Mouse (Mus musculus) heart, embryonic 16.5 days (tissue): ENCODE results near the gene Aldh3a1. TPM values are rescaled to one million over a fixed set of nuclear protein-coding genes. Genes with fewer than 3 reads are reported as not detected.

Experiments used
- ATAC-seq: fragments of 200-750 bp; cut with Nextera tagmentation; replicated peaks from 2 replicates; pipeline ENCODE4 v1.8.0; 2017; ENCODE audit warnings: moderate number of reproducible peaks; ENCODE audit not compliant: insufficient read depth, low FRiP score; ENCODE audit errors: extremely low read depth
- H3K27ac ChIP-seq: fragments of 300-500 bp; sonication (generic); 2 replicates; pipeline ENCODE4 v1.5.1; 2014; ENCODE audit warnings: mild to moderate bottlenecking, low read length, control low read depth, moderate library complexity
- H3K27me3 ChIP-seq: fragments of 300-500 bp; sonication (generic); 2 replicates; pipeline ENCODE4 v1.6.1; 2014; ENCODE audit warnings: low read length, mixed read lengths; ENCODE audit not compliant: control insufficient read depth, insufficient read depth
- H3K36me3 ChIP-seq: fragments of 300-500 bp; sonication (generic); 2 replicates; pipeline ENCODE4 v1.6.1; 2014; ENCODE audit not compliant: control insufficient read depth, insufficient read depth
- H3K4me1 ChIP-seq: fragments of 300-500 bp; sonication (generic); 2 replicates; pipeline ENCODE4 v1.6.1; 2014; ENCODE audit warnings: low read length, mixed read lengths; ENCODE audit not compliant: control insufficient read depth, insufficient read depth
- H3K4me2 ChIP-seq: fragments of 300-500 bp; sonication (generic); 2 replicates; pipeline ENCODE4 v1.6.1; 2014; ENCODE audit warnings: low read depth, mild to moderate bottlenecking, control low read depth, low read length
- H3K4me3 ChIP-seq: fragments of 300-500 bp; sonication (generic); 2 replicates; pipeline ENCODE4 v1.5.1; 2014; ENCODE audit warnings: mild to moderate bottlenecking, control low read depth, low read length
- H3K9ac ChIP-seq: fragments of 300-500 bp; sonication (generic); 2 replicates; pipeline ENCODE4 v1.6.1; 2014; ENCODE audit warnings: low read length, control low read depth
- H3K9me3 ChIP-seq: fragments of 300-500 bp; sonication (generic); replicated peaks from 2 replicates; pipeline ENCODE4 v1.6.1; 2016; ENCODE audit warnings: low read length; ENCODE audit not compliant: control insufficient read depth
- WGBS: fragments of 180-500 bp; shearing (Covaris S2); extraction: QIAGEN DNeasy Blood & Tissue Kit; methylation state at CpG from one replicate; pipeline ENCODE4 v1.1.7; 2014; 5-methylcytosine and 5-hydroxymethylcytosine counted together
- polyA plus RNA-seq: library from polyadenylated mRNA; unstranded; fragments of >200 nt; fragmentation: Nextera tagmentation; extraction: Ambion mirVana; gene quantifications from 2 replicates; pipeline ENCODE4 v1.2.1, GENCODE M21; 2015

Gene Aldh3a1
- polyA plus RNA-seq, 1 experiment from 2014 or later: 0.39 TPM

GRCm38 (mm10) chr11:61244406-61244805 is 37.1 kb downstream of the Aldh3a1 start:
- no peak for ATAC-seq
- Histone ChIP-seq H3K27me3 (no peaks in the 10 kb centered on the region), H3K27ac (no peak overlapping the region), H3K36me3 (peaks cover 9% of the 10 kb centered on the region; the same call in 1 of the 2 replicates), H3K4me2 (no peak overlapping the region), H3K9me3 (no peaks in the 10 kb centered on the region), H3K9ac (no peak overlapping the region), H3K4me3 (no peak overlapping the region), H3K4me1 (no peaks in the 10 kb centered on the region)
- 69% methylated on average over 7 of the region's 7 CpGs for WGBS

GRCm38 (mm10) chr11:61251741-61252140 is 44.4 kb downstream of the Aldh3a1 start:
- ATAC-seq: 0 out of 2 replicates have a peak, but pooled peaks have one; percentile 31
- no peak overlapping the region for H3K4me2 ChIP-seq
- H3K27ac ChIP-seq: no peak overlapping the region
- no peak overlapping the region for H3K4me3 ChIP-seq
- H3K4me1 ChIP-seq: peaks cover 8% of the 10 kb centered on the region
- no peaks in the 10 kb centered on the region for H3K27me3 ChIP-seq
- peaks cover 42% of the 10 kb centered on the region for H3K36me3 ChIP-seq
- no peak overlapping the region for H3K9ac ChIP-seq
- no peaks in the 10 kb centered on the region for H3K9me3 ChIP-seq
- 72% methylated on average over 10 of the region's 10 CpGs for WGBS

- peak; percentile 82 for ATAC-seq
- Histone ChIP-seq H3K4me3 (no peak overlapping the region), H3K9me3 (no peaks in the 10 kb centered on the region), H3K9ac (no peak overlapping the region), H3K27ac (0 out of 2 replicates have a peak overlapping the region, but pooled peaks have one; percentile 16), H3K27me3 (no peaks in the 10 kb centered on the region), H3K36me3 (peaks cover 43% of the 10 kb centered on the region), H3K4me1 (peaks cover 8% of the 10 kb centered on the region), H3K4me2 (peak overlapping the region; percentile 29; the same call in 1 of the 2 replicates)
- WGBS: 39% methylated on average over 12 of the region's 12 CpGs
These were observed 45.5 kb downstream of the Aldh3a1 start for GRCm38 (mm10) chr11:61252807-61253206.

GRCm38 (mm10) chr11:61259106-61259505 is 51.8 kb downstream of the Aldh3a1 start:
- Histone ChIP-seq H3K9ac (no peak overlapping the region), H3K27me3 (no peaks in the 10 kb centered on the region), H3K4me3 (no peak overlapping the region), H3K9me3 (peaks cover 6% of the 10 kb centered on the region; the same call in 1 of the 2 replicates), H3K36me3 (peaks cover 63% of the 10 kb centered on the region), H3K27ac (no peak overlapping the region), H3K4me2 (no peak overlapping the region), H3K4me1 (no peaks in the 10 kb centered on the region)
- 90% methylated on average over 6 of the region's 6 CpGs for WGBS
- ATAC-seq: no peak

- Histone ChIP-seq H3K27ac (no peak overlapping the region), H3K4me1 (peaks cover 4% of the 10 kb centered on the region; the same call in 1 of the 2 replicates), H3K9ac (no peak overlapping the region), H3K27me3 (no peaks in the 10 kb centered on the region), H3K4me3 (no peak overlapping the region), H3K4me2 (no peak overlapping the region), H3K36me3 (peaks cover 46% of the 10 kb centered on the region), H3K9me3 (peaks cover 6% of the 10 kb centered on the region; the same call in 1 of the 2 replicates)
- 96% methylated on average over 14 of the region's 14 CpGs for WGBS
- no peak for ATAC-seq
These were observed 55.2 kb downstream of the Aldh3a1 start for GRCm38 (mm10) chr11:61262516-61262915.

GRCm38 (mm10) chr11:61263841-61264240 is 56.5 kb downstream of the Aldh3a1 start:
- H3K9ac ChIP-seq: no peak overlapping the region
- no peak for ATAC-seq
- no peaks in the 10 kb centered on the region for H3K27me3 ChIP-seq
- 89% methylated on average over 1 of the region's 1 CpGs for WGBS
- H3K4me2 ChIP-seq: no peak overlapping the region
- H3K9me3 ChIP-seq: peaks cover 6% of the 10 kb centered on the region; the same call in 1 of the 2 replicates
- H3K27ac ChIP-seq: no peak overlapping the region
- peaks cover 37% of the 10 kb centered on the region for H3K36me3 ChIP-seq
- no peak overlapping the region for H3K4me3 ChIP-seq
- peaks cover 4% of the 10 kb centered on the region; the same call in 1 of the 2 replicates for H3K4me1 ChIP-seq

- H3K4me3 ChIP-seq: peak within 1 kb of the TSS; percentile 98
- peak within 1 kb of the TSS; percentile 77 for H3K4me2 ChIP-seq
- ATAC-seq: peak; percentile 100
- WGBS: under 1% methylated on average over 58 of the region's 58 CpGs
- H3K27me3 ChIP-seq: no peaks in the 10 kb centered on the region
- H3K9me3 ChIP-seq: no peaks in the 10 kb centered on the region
- peaks cover 22% of the 10 kb centered on the region for H3K36me3 ChIP-seq
- H3K9ac ChIP-seq: peak within 1 kb of the TSS; percentile 95
- H3K4me1 ChIP-seq: peaks cover 4% of the 10 kb centered on the region; the same call in 1 of the 2 replicates
- H3K27ac ChIP-seq: peak within 1 kb of the TSS; percentile 96
These were observed 59.5 kb downstream of the Aldh3a1 start, which contains the start of gene Aldh3a2 for GRCm38 (mm10) chr11:61266551-61267533. TSS of gene Aldh3a2 (minus strand) at chr11:61267464.
